Mouse (Mus musculus): ENCODE results near the gene Ubl4b. TPM values are rescaled to one million over a fixed set of nuclear protein-coding genes. Genes with fewer than 3 reads are reported as not detected.

Ubl4b gene
- total RNA-seq (2023): not detected

DNA sequence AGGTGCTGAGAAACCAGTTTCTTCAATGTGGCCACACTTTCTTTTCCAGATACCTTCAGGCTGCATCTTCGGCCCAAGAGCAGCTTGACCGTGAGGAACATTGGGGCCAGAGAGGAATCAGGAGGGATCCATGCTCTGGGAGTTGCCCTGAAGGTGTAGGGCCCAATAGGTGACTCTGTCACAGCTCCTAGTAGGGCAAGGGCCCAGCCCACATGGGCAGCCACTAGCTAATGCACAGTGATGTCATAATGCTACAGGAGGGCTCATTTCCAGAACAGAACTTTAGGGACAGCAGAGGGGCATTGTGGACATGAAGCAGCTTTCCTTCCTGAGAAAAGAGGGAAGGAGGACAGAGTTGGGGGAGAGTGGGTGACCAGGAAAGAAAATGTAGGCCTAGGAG, at the start of gene Ubl4b:
TSS of gene Ubl4b (minus strand) at position 232 of the 400 bp plus-strand sequence.

DNA sequence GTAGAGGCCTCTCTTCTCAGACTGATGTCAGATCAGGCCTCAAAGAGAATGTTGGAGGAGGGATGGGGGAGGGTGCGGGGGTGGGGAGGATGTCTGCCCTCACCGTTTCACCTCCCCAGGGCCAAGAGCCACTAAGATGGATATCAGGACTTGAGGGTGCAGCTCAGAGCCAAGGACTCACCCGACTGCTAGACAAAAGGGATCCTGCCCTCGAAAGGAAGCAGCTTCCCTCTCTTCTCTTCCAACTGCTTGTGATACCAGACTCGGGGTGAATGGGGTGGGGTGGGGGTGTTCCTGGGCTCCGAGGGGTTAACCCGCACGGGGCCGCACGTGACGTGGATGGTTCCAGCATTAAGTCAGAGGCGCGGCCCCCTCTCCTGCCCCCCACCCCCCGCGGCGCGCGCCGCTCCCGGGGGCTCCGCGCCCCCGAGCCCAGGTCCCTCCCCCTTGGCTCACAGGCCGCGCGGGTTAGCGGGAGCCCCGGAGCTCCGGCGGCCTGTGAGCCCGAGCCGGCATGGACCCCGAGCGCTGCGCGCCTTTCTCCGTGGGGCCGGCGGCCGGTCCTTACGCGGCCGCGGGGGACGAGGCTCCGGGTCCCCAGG, 39.9 kb upstream of the Ubl4b start, which contains the start of gene Alx3:
TSS of gene Alx3 (plus strand) at position 370 of the 602 bp plus-strand sequence.

DNA sequence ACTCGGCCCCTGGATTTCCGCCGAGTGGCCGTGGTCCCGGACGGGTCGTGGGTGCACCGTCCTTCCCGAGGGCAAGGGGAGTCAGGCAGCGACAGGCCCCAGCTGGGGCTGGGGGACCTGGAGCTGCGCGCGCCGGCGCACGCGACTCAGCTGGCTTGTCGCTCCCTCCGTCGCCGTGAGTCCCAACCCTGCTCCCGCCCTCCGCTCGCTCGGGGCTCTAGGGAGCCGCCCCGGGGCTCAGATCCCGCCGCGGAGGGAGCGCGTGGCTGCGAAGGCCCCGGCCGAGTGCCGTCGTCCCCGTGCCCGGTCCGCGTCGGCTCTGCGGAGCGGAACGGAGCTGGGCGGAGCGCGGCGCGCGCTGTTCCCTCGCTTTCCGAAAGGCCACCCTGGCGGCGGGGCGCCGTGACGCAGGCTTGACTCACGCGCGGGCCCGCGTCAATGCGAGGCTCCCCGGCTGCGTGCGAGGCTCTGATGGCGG, 37.2 kb downstream of the Ubl4b start, which contains the start of gene Slc6a17:
TSS of gene Slc6a17 (minus strand) at position 388 of the 478 bp plus-strand sequence.

Other genes starting within 250 kb of the Ubl4b start
- 10 to 100 TPM; 33.7 to 33.9 TPM for gene Rbm15, start 221.4 kb downstream of the Ubl4b start, total RNA-seq (2023)
- gene Kcnc4, start 95.5 kb downstream of the Ubl4b start, total RNA-seq (2023): not detected
- gene Slc6a17, start 37.1 kb downstream of the Ubl4b start, total RNA-seq (2023): not detected
- gene Alx3, start 40.0 kb upstream of the Ubl4b start, total RNA-seq (2023): not detected
- not detected for gene Gm10961, start 76.2 kb upstream of the Ubl4b start, total RNA-seq (2023)
- gene Strip1, start 76.6 kb upstream of the Ubl4b start, total RNA-seq (2023): 10 to 100 TPM; 36.1 to 39.0 TPM
- gene Ahcyl1, start 141.5 kb upstream of the Ubl4b start, total RNA-seq (2023): 10 to 100 TPM; 38.6 to 41.7 TPM
- 10 to 100 TPM; 40.3 to 46.8 TPM for gene Csf1, start 205.4 kb upstream of the Ubl4b start, total RNA-seq (2023)

All from neutrophil, adult 83 days (primary cell).